Mouse (Mus musculus) forebrain, embryonic 11.5 days (tissue): ENCODE results near the gene Zfp687. TPM values are rescaled to one million over a fixed set of nuclear protein-coding genes. Genes with fewer than 3 reads are reported as not detected.
"Not testable (repeated sequence)": the region's sequence is repeated elsewhere in the genome, so short reads cannot be mapped to it uniquely, and the experiment has no call there.

Experiments used
- ATAC-seq: fragments of 200-750 bp; cut with Nextera tagmentation; replicated peaks from 2 replicates; pipeline ENCODE4 v1.8.0; 2017; ENCODE audit warnings: moderate TSS enrichment; ENCODE audit not compliant: low FRiP score
- DNase-seq: peaks from one replicate; pipeline ENCODE4 v3.0.0-alpha.2; 2017; ENCODE audit warnings: low spot score
- H3K27ac ChIP-seq: fragments of 300-500 bp; sonication (generic); 2 replicates; pipeline ENCODE4 v1.5.1; 2014; ENCODE audit warnings: low read depth, low read length
- H3K27me3 ChIP-seq: fragments of 300-500 bp; sonication (generic); 2 replicates; pipeline ENCODE4 v1.6.1; 2014; ENCODE audit warnings: mild to moderate bottlenecking, low read length, mixed read lengths; ENCODE audit not compliant: control insufficient read depth, insufficient read depth
- H3K36me3 ChIP-seq: fragments of 300-500 bp; sonication (generic); 2 replicates; pipeline ENCODE4 v1.6.1; 2014; ENCODE audit warnings: mild to moderate bottlenecking, low read length, moderate library complexity, mixed read lengths; ENCODE audit not compliant: control insufficient read depth, insufficient read depth
- H3K4me1 ChIP-seq: fragments of 300-500 bp; sonication (generic); replicated peaks from 2 replicates; pipeline ENCODE4 v1.6.1; 2014; ENCODE audit warnings: low read length, mixed read lengths; ENCODE audit not compliant: control insufficient read depth, insufficient read depth
- H3K4me2 ChIP-seq: fragments of 300-500 bp; sonication (generic); 2 replicates; pipeline ENCODE4 v1.6.1; 2014; ENCODE audit warnings: low read depth, mild to moderate bottlenecking, low read length, moderate library complexity, mixed read lengths; ENCODE audit not compliant: severe bottlenecking
- H3K4me3 ChIP-seq: fragments of 300-500 bp; sonication (generic); 2 replicates; pipeline ENCODE4 v1.5.1; 2014; ENCODE audit warnings: low read depth, low read length
- H3K9ac ChIP-seq: fragments of 300-500 bp; sonication (generic); 2 replicates; pipeline ENCODE4 v1.6.1; 2014; ENCODE audit warnings: low read length
- H3K9me3 ChIP-seq: fragments of 300-500 bp; sonication (generic); 2 replicates; pipeline ENCODE4 v1.6.1; 2016; ENCODE audit warnings: low read length, mixed read lengths; ENCODE audit not compliant: control insufficient read depth
- WGBS: fragments of 180-500 bp; shearing (Covaris S2); extraction: QIAGEN DNeasy Blood & Tissue Kit; methylation state at CpG from one replicate; pipeline ENCODE4 v1.1.7; 2014; 5-methylcytosine and 5-hydroxymethylcytosine counted together
- polyA plus RNA-seq: library from polyadenylated mRNA; unstranded; fragments of >200 nt; fragmentation: Nextera tagmentation; extraction: Ambion mirVana; gene quantifications from 2 replicates; pipeline ENCODE4 v1.2.1, GENCODE M21; 2014

The Zfp687 gene
- polyA plus RNA-seq, 1 experiment from 2014 or later: 44.2 TPM

- Histone ChIP-seq H3K9me3 (no peaks in the 10 kb centered on the region), H3K27me3 (no peaks in the 10 kb centered on the region), H3K9ac (no peak overlapping the region), H3K4me2 (no peak overlapping the region), H3K4me3 (no peak overlapping the region), H3K4me1 (no peaks in the 10 kb centered on the region), H3K27ac (no peak overlapping the region), H3K36me3 (no peaks in the 10 kb centered on the region)
- DNase-seq (no peak), ATAC-seq (no peak)
- WGBS: 91% methylated on average over 11 of the region's 11 CpGs
Observed at GRCm38 (mm10) chr3:95046462-95047057, 31.3 kb upstream of the Zfp687 start.

DNA sequence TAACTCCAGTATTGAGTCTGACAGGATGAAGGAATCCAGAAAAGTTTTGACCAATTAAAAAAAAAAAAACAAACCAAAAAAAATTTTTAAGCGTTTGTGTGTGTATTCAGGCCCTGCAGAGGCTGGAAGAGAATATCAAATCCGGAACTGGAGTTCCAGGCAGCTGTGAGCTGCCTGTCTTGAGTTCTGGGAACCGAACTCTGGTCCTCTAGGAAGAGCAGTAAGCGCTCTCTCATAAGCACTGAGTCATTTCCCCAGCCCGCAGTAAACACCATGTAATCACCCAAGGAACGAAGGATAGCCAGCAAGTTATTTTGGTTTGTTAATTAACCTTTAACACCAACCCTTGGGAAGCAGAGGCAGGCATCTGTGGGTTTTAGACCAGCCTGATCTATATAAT, 28.0 kb upstream of the Zfp687 start:
- 77% methylated on average over 6 of the region's 6 CpGs for WGBS
- Histone ChIP-seq H3K36me3 (no peaks in the 10 kb centered on the region), H3K9me3 (no peaks in the 10 kb centered on the region), H3K4me1 (0 out of 2 replicates have a peak, but pooled peaks cover 2% of the 10 kb centered on the region), H3K27ac (no peak overlapping the region), H3K4me2 (no peak overlapping the region), H3K27me3 (no peaks in the 10 kb centered on the region), H3K9ac (no peak overlapping the region), H3K4me3 (no peak overlapping the region)
- DNase-seq (no peak), ATAC-seq (no peak)

GRCm38 (mm10) chr3:95042838-95043229, 27.6 kb upstream of the Zfp687 start:
- Histone ChIP-seq H3K36me3 (no peaks in the 10 kb centered on the region), H3K27me3 (no peaks in the 10 kb centered on the region), H3K27ac (no peak overlapping the region), H3K9ac (peak overlapping the region; percentile 25; the same call in 1 of the 2 replicates), H3K4me1 (0 out of 2 replicates have a peak, but pooled peaks cover 2% of the 10 kb centered on the region), H3K9me3 (no peaks in the 10 kb centered on the region), H3K4me2 (peak overlapping the region; percentile 47), H3K4me3 (peak overlapping the region; percentile 81)
- no peak for DNase-seq
- peak; percentile 66 for ATAC-seq
- WGBS: 36% methylated on average over 7 of the region's 7 CpGs

DNA sequence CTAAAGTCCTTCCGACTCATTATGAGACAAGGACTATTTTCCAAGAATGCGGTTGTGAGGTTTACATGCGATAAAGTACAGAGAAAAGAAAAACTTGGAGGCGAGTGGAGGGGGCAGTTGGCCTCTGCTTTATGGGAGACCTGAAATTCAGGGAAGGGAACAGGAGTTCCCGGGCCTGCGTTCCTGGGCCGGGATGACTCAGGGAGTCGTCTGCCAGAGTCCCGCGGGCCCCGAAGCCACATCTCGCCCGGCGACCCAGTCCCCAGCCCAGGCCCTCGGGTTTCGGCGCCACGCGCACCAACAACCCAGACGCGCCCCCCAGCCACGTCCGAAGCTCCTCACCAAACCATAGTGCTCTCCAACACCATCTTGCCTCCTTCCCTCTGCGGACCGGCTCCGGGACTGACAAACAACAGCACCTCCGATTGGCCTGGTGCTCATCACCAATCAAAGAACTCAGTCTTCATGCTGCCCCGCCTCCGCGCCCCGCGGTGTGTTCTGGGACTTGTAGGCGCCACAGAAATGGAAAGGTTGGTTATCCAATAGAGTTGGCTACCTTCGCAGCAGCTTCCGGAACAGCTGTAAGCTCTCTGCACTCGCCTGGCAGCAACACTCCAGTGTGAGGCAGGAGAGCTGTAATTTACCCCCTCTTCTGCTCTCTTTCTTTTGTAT, 27.1 kb upstream of the Zfp687 start, which contains the start of gene Psmd4:
Gene Psmd4, minus strand, starts transcription at position 449 of the 672 bp plus-strand sequence.
- Histone ChIP-seq H3K9me3 (no peaks in the 10 kb centered on the region), H3K27me3 (no peaks in the 10 kb centered on the region), H3K4me2 (peak within 1 kb of the TSS; percentile 69), H3K36me3 (no peaks in the 10 kb centered on the region), H3K4me3 (peak within 1 kb of the TSS; percentile 81), H3K9ac (peak within 1 kb of the TSS; percentile 86), H3K4me1 (0 out of 2 replicates have a peak, but pooled peaks cover 2% of the 10 kb centered on the region), H3K27ac (no peak within 1 kb of the TSS)
- peak; percentile 99 for ATAC-seq
- DNase-seq: peak; percentile 98
- WGBS: under 1% methylated on average over 36 of the region's 36 CpGs

GRCm38 (mm10) chr3:95041625-95042024, 26.4 kb upstream of the Zfp687 start:
- Histone ChIP-seq H3K9me3 (no peaks in the 10 kb centered on the region), H3K27me3 (no peaks in the 10 kb centered on the region), H3K27ac (no peak overlapping the region), H3K9ac (peak overlapping the region; percentile 86), H3K4me2 (peak overlapping the region; percentile 69), H3K36me3 (no peaks in the 10 kb centered on the region), H3K4me1 (0 out of 2 replicates have a peak, but pooled peaks cover 2% of the 10 kb centered on the region), H3K4me3 (peak overlapping the region; percentile 81)
- 17% methylated on average over 3 of the region's 3 CpGs for WGBS
- no peak for DNase-seq
- ATAC-seq: no peak

DNA sequence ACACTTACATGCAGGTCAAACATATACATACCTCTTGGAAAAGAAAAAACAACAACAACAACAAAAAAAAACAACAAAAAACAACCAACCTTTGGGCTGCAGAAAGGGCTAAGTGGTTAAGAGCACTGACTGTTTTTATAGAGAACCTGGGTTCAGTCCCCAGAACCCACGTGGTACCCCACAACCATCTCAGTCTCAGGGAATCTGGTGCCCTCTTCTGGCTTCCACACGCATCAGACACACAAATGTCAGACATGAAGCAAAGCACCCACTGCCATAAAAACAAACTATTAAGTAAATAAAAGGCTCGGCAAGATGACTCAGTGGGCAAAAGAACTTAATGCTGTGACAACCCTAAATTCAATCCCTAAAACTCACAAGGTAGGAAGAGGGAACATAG, 14.7 kb upstream of the Zfp687 start:
- Histone ChIP-seq H3K4me2 (no peak overlapping the region), H3K9ac (no peak overlapping the region), H3K27ac (no peak overlapping the region), H3K36me3 (peaks cover 10% of the 10 kb centered on the region; the same call in 1 of the 2 replicates), H3K4me1 (no peaks in the 10 kb centered on the region), H3K27me3 (no peaks in the 10 kb centered on the region), H3K9me3 (no peaks in the 10 kb centered on the region), H3K4me3 (no peak overlapping the region)
- DNase-seq (no peak), ATAC-seq (no peak)
- WGBS: 74% methylated on average over 3 of the region's 3 CpGs

DNA sequence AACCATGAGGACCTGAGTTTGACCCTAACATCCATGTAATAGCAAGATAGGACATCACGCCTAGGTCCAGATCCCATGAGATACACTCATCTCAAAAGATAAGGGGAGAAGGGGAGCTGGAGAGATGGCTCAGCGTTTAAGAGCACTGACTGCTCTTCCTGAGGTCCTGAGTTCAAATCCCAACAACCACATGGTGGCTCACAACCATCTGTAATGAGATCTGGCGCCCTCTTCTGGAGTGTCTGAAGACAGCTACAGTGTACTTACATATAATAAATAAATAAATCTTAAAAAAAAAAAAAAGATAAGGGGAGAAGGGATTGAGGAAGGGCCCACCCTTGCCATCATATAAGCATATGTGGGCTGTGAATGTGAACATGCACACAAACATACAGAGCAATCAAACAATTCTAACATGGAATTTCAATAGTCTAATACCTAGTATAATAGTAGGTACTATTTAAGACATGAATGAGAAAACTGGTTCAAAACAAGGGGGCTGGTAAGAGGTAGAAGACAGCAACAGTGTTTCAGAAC, 14.1 kb upstream of the Zfp687 start:
- not testable (repeated sequence) for ATAC-seq, H3K27me3 ChIP-seq, DNase-seq, H3K9me3 ChIP-seq, H3K4me3 ChIP-seq, H3K4me2 ChIP-seq, H3K27ac ChIP-seq, H3K9ac ChIP-seq, H3K4me1 ChIP-seq
- WGBS: 67% methylated on average over 3 of the region's 3 CpGs
- peaks cover 10% of the 10 kb centered on the region; the same call in 1 of the 2 replicates for H3K36me3 ChIP-seq

- no peaks in the 10 kb centered on the region; the same call in 1 of the 2 replicates for H3K4me1 ChIP-seq
- no peak overlapping the region for H3K4me3 ChIP-seq
- 92% methylated on average over 3 of the region's 3 CpGs for WGBS
- H3K9me3 ChIP-seq: no peaks in the 10 kb centered on the region
- ATAC-seq (no peak), DNase-seq (no peak)
- no peaks in the 10 kb centered on the region for H3K27me3 ChIP-seq
- no peak overlapping the region for H3K27ac ChIP-seq
- no peak overlapping the region for H3K9ac ChIP-seq
- H3K36me3 ChIP-seq: peaks cover 9% of the 10 kb centered on the region; the same call in 1 of the 2 replicates
- no peak overlapping the region for H3K4me2 ChIP-seq
Observed at GRCm38 (mm10) chr3:95028603-95029002, 13.4 kb upstream of the Zfp687 start.
